Mouse (Mus musculus) heart, embryonic 11.5 days (tissue): Measurements from ENCODE around the gene Rapgef5. TPM values are rescaled to one million over a fixed set of nuclear protein-coding genes. Genes with fewer than 3 reads are reported as not detected.

ENCODE experiments used
- ATAC-seq: fragments of 200-750 bp; cut with Nextera tagmentation; replicated peaks from 2 replicates; pipeline ENCODE4 v1.8.0; 2017; ENCODE audit warnings: moderate library complexity; ENCODE audit not compliant: insufficient number of reproducible peaks, low FRiP score, low TSS enrichment
- H3K27ac ChIP-seq: fragments of 300-500 bp; sonication (generic); 2 replicates; pipeline ENCODE4 v1.5.1; 2014; ENCODE audit warnings: mild to moderate bottlenecking, low read depth, low read length
- H3K27me3 ChIP-seq: fragments of 300-500 bp; sonication (generic); 2 replicates; pipeline ENCODE4 v1.6.1; 2014; ENCODE audit warnings: mild to moderate bottlenecking, low read length, mixed read lengths; ENCODE audit not compliant: control insufficient read depth, insufficient read depth
- H3K36me3 ChIP-seq: fragments of 300-500 bp; sonication (generic); 2 replicates; pipeline ENCODE4 v1.6.1; 2014; ENCODE audit warnings: mild to moderate bottlenecking, low read length, moderate library complexity, mixed read lengths; ENCODE audit not compliant: control insufficient read depth, insufficient read depth
- H3K4me1 ChIP-seq: fragments of 300-500 bp; sonication (generic); 2 replicates; pipeline ENCODE4 v1.6.1; 2014; ENCODE audit warnings: low read length; ENCODE audit not compliant: control insufficient read depth, insufficient read depth
- H3K4me2 ChIP-seq: fragments of 300-500 bp; sonication (generic); 2 replicates; pipeline ENCODE4 v1.6.1; 2014; ENCODE audit warnings: mild to moderate bottlenecking, moderate library complexity
- H3K4me3 ChIP-seq: fragments of 300-500 bp; sonication (generic); 2 replicates; pipeline ENCODE4 v1.5.1; 2014; ENCODE audit warnings: low read depth, low read length
- H3K9ac ChIP-seq: fragments of 300-500 bp; sonication (generic); 2 replicates; pipeline ENCODE4 v1.6.1; 2014; ENCODE audit warnings: mild to moderate bottlenecking, low read depth, low read length, moderate library complexity
- H3K9me3 ChIP-seq: fragments of 300-500 bp; sonication (generic); replicated peaks from 2 replicates; pipeline ENCODE4 v1.6.1; 2016; ENCODE audit warnings: low read length; ENCODE audit not compliant: control insufficient read depth
- WGBS: fragments of 180-500 bp; shearing (Covaris S2); extraction: QIAGEN DNeasy Blood & Tissue Kit; methylation state at CpG from one replicate; pipeline ENCODE4 v1.1.7; 2014; ENCODE audit not compliant: insufficient replicate concordance; 5-methylcytosine and 5-hydroxymethylcytosine counted together
- polyA plus RNA-seq: library from polyadenylated mRNA; unstranded; fragments of >200 nt; fragmentation: Nextera tagmentation; extraction: Ambion mirVana; gene quantifications from 2 replicates; pipeline ENCODE4 v1.2.1, GENCODE M21; 2014

Gene Rapgef5
- polyA plus RNA-seq, 1 experiment from 2014 or later, result 15.7 TPM

GRCm38 (mm10) chr12:117660361-117660760, 144.1 kb downstream of the Rapgef5 start:
- WGBS, result 27% methylated on average over 4 of the region's 4 CpGs
- no peaks in the 10 kb centered on the region for H3K27me3 ChIP-seq
- ATAC-seq, result no peak
- no peaks in the 10 kb centered on the region for H3K9me3 ChIP-seq
- H3K27ac ChIP-seq, result peak overlapping the region; percentile 57
- H3K9ac ChIP-seq, result peak overlapping the region; percentile 60; the same call in 1 of the 2 replicates
- H3K4me2 ChIP-seq, result peak overlapping the region; percentile 47
- H3K4me1 ChIP-seq, result peaks cover 13% of the 10 kb centered on the region
- H3K4me3 ChIP-seq, result peak overlapping the region; percentile 35
- no peaks in the 10 kb centered on the region for H3K36me3 ChIP-seq

- H3K9ac ChIP-seq, result peak overlapping the region; percentile 29; the same call in 1 of the 2 replicates
- no peaks in the 10 kb centered on the region for H3K27me3 ChIP-seq
- peaks cover 13% of the 10 kb centered on the region for H3K4me1 ChIP-seq
- WGBS, result 61% methylated on average over 6 of the region's 6 CpGs
- peak overlapping the region; percentile 5; the same call in 1 of the 2 replicates for H3K4me3 ChIP-seq
- peak overlapping the region; percentile 29 for H3K4me2 ChIP-seq
- no peaks in the 10 kb centered on the region for H3K36me3 ChIP-seq
- ATAC-seq, result no peak
- H3K9me3 ChIP-seq, result no peaks in the 10 kb centered on the region
- H3K27ac ChIP-seq, result peak overlapping the region; percentile 46
These were observed 145.6 kb downstream of the Rapgef5 start for GRCm38 (mm10) chr12:117661871-117662270.

- no peaks in the 10 kb centered on the region for H3K27me3 ChIP-seq
- H3K27ac ChIP-seq, result peak overlapping the region; percentile 54; the same call in 1 of the 2 replicates
- H3K4me1 ChIP-seq, result peaks cover 13% of the 10 kb centered on the region
- no peaks in the 10 kb centered on the region for H3K9me3 ChIP-seq
- peak; percentile 67 for ATAC-seq
- H3K36me3 ChIP-seq, result no peaks in the 10 kb centered on the region
- 41% methylated on average over 5 of the region's 5 CpGs for WGBS
- no peak overlapping the region for H3K4me3 ChIP-seq
- 0 out of 2 replicates have a peak overlapping the region, but pooled peaks have one; percentile 29 for H3K4me2 ChIP-seq
- no peak overlapping the region for H3K9ac ChIP-seq
These were observed 147.4 kb downstream of the Rapgef5 start for GRCm38 (mm10) chr12:117663637-117664036.

- Histone ChIP-seq H3K4me1 (peaks cover 16% of the 10 kb centered on the region), H3K4me2 (no peak overlapping the region), H3K9me3 (no peaks in the 10 kb centered on the region), H3K36me3 (no peaks in the 10 kb centered on the region), H3K9ac (no peak overlapping the region), H3K4me3 (no peak overlapping the region), H3K27ac (no peak overlapping the region), H3K27me3 (no peaks in the 10 kb centered on the region)
- ATAC-seq, result no peak
- 71% methylated on average over 5 of the region's 5 CpGs for WGBS
These were observed 148.4 kb downstream of the Rapgef5 start for GRCm38 (mm10) chr12:117664644-117665043.

- H3K36me3 ChIP-seq, result no peaks in the 10 kb centered on the region
- no peaks in the 10 kb centered on the region for H3K27me3 ChIP-seq
- no peak overlapping the region for H3K27ac ChIP-seq
- H3K4me3 ChIP-seq, result no peak overlapping the region
- H3K9me3 ChIP-seq, result no peaks in the 10 kb centered on the region
- ATAC-seq, result no peak
- peaks cover 10% of the 10 kb centered on the region for H3K4me1 ChIP-seq
- no peak overlapping the region for H3K9ac ChIP-seq
- 85% methylated on average over 3 of the region's 3 CpGs for WGBS
- H3K4me2 ChIP-seq, result no peak overlapping the region
These were observed 150.1 kb downstream of the Rapgef5 start for GRCm38 (mm10) chr12:117666391-117666790.

GRCm38 (mm10) chr12:117669610-117670400, 153.5 kb downstream of the Rapgef5 start:
- Histone ChIP-seq H3K4me3 (no peak overlapping the region), H3K4me2 (no peak overlapping the region), H3K27ac (no peak overlapping the region; the same call in 1 of the 2 replicates), H3K27me3 (no peaks in the 10 kb centered on the region), H3K4me1 (peaks cover 5% of the 10 kb centered on the region; the same call in 1 of the 2 replicates), H3K36me3 (no peaks in the 10 kb centered on the region), H3K9me3 (no peaks in the 10 kb centered on the region), H3K9ac (no peak overlapping the region)
- WGBS, result 63% methylated on average over 10 of the region's 10 CpGs
- ATAC-seq, result no peak

GRCm38 (mm10) chr12:117673188-117673587, 156.9 kb downstream of the Rapgef5 start:
- Histone ChIP-seq H3K4me3 (no peak overlapping the region), H3K4me2 (no peak overlapping the region), H3K9ac (no peak overlapping the region), H3K27ac (no peak overlapping the region), H3K36me3 (no peaks in the 10 kb centered on the region), H3K27me3 (no peaks in the 10 kb centered on the region), H3K4me1 (peaks cover 11% of the 10 kb centered on the region; the same call in 1 of the 2 replicates), H3K9me3 (no peaks in the 10 kb centered on the region)
- WGBS, result 62% methylated on average over 2 of the region's 2 CpGs
- no peak for ATAC-seq

- WGBS, result 94% methylated on average over 2 of the region's 2 CpGs
- Histone ChIP-seq H3K9me3 (no peaks in the 10 kb centered on the region), H3K4me2 (no peak overlapping the region), H3K36me3 (no peaks in the 10 kb centered on the region), H3K9ac (no peak overlapping the region), H3K4me1 (peaks cover 8% of the 10 kb centered on the region; the same call in 1 of the 2 replicates), H3K4me3 (no peak overlapping the region), H3K27ac (no peak overlapping the region), H3K27me3 (no peaks in the 10 kb centered on the region)
- ATAC-seq, result no peak
These were observed 158.2 kb downstream of the Rapgef5 start for GRCm38 (mm10) chr12:117674511-117674910.
